Mouse (Mus musculus): Measurements from ENCODE around the gene Tomt.
"Not testable (repeated sequence)": the region's sequence is repeated elsewhere in the genome, so short reads cannot be mapped to it uniquely, and the experiment has no call there.

Tomt gene

DNA sequence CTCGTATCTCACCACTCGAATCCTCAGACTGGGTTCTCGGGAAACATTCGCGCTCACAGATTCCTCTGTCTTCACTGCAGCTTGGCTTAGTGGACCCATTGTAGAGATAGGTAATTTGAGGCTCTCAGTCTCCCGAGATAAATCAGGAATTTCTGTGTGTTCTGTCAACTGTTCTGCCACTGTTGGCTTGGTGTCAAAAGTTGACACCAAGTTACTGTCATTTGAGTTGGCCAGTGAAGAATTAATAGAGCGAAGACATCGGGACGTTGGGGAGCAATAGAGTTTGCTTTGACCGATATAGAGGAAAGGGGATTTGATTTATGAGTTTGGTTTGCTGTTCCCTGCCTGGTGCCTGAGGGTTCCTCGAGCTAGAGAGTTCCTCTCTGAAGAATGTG is at the start of gene Tomt:
Gene Tomt, minus strand, starts transcription at position 73 of the 395 bp plus-strand sequence.
- DNase-seq (ENCODE audit: low read depth, low spot score), result no peak

DNA sequence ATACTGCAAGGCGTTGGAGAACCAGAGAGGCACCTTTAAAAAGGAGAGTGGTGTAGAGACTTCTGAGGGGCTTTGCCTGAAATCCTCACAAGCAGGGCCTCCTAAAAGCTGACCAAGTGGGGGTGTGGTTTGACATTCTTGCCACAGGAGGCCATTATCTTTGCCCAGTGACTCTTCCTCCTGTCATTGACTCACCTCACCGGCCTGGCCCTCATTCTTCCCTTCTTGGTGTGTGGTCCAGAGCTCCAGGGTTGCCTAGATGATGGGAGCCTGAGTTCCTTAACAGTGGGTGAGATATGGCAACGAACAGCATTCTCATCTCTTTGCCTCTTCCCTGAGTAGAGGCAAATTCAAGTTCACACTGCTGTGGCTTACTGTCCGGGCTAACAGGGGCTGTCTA is 49.7 kb upstream of the Tomt start:
- DNase-seq (ENCODE audit: low read depth, low spot score), result no peak

DNA sequence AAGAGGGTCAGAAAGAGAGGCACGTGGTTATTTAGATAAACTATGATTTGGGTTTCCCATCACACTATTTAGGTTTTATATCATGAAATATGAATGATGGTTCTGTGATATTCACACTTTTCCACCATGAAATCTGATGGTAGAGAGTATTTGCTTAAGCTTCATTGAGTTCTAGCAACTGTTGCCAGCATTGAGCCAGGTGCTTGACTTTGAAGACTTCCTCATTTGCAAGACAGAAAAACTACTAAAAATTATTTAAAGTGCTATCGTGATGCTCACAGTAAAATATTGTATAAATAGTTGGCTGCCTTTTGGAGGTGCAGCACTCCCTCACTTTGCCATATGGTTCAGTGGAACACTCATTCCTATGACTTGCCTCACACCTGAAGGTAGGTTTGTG is 49.1 kb upstream of the Tomt start:
- no peak for DNase-seq (ENCODE audit: low read depth, low spot score)

DNA sequence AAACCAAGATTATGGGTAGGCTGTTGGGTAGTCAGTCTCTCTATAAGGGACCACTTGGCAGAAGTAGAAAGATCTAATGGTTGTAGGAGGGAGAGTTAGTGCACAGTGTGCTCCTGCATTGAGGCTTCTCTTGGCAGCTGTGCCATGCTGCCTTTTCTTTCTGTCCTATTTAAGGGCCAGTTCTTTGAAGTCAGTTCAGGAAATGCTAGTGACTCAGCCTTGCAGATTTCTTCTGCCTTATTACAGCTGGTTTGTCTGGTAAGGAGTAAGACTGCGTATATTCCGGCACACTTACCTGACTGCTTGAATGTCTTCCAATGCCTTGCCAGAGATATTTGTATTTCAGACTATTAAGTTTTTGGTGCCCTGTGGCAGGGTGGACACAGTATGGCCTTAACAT is 48.0 kb upstream of the Tomt start:
- no peak for DNase-seq (ENCODE audit: low read depth, low spot score)

DNA sequence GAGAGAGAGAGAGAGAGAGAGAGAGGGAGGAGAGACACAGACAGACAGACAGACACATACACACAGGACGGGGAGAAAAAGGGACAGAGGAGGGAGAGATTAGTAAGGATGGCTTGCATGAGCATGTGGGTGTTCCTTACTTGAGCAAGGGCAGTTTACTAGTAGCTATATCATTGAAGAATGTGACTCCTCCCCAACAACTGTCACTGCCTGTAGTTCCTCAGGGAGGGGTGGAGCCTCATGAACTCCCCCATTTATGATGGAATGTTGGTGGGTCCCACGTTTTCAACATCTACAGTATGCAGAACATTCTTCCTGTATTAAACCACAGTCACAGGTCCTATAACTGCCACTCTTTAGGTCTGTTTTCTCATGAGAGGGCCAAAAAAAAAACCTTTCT is 45.9 kb upstream of the Tomt start:
- no peak for DNase-seq (ENCODE audit: low read depth, low spot score)

DNA sequence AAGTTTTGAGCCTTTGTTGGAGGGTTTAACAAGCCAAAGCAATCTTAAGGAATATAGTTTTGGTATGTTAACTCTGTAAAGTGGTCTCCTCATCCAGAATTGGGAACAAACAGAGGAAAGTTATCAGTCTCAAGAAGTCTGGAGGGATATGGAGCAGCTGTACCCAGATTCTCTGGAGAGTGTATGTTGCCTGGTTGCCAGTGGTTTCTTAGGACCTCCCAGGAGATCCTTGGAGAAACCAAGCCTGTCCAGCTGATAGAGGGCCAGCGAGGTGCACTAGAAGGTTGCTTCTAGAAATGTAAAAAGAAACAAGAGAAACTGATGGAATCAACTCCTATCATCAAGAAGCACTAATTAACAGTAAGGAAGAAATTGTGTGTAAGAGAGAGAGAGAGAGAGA is 45.5 kb upstream of the Tomt start:
- DNase-seq (ENCODE audit: low read depth, low spot score), result no peak

DNA sequence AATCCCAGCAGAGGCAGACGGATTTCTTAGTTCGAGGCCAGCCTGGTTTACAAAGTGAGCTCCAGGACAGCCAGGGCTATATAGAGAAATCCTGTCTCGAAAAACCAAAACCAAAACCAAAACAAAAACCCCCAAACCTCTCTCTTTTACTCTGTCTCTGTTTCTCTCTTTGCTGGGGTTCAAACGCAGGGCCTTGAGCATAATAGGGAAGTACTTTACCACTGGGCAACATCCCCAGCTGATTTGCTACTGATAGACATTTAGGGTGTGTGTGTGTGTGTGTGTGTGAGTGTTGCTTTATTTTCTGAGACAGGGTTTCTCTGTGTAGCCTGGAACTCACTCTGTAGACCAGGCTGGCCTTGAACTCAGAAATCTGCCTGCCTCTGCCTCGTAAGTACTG is 42.8 kb upstream of the Tomt start:
- DNase-seq (ENCODE audit: low read depth, low spot score), result not testable (repeated sequence)

DNA sequence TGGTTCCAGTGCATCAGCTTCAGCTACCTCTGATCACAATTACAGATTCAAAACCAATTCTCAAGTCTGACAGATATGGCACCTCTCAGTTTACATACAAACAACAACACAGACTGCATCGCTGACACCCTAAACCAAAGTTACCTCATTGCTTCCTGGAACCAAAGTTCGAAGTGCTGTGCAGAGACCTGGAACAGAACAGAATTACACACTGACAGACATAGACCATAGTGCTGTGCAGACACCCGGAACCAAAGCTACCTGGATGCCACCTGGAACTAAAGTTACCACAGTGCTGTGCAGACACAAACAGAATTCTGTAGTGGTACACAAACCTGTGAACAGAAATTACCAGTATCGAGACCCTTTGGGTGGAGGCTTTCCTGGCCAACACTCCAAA is 33.6 kb upstream of the Tomt start:
- DNase-seq (ENCODE audit: low read depth, low spot score), result no peak

DNA sequence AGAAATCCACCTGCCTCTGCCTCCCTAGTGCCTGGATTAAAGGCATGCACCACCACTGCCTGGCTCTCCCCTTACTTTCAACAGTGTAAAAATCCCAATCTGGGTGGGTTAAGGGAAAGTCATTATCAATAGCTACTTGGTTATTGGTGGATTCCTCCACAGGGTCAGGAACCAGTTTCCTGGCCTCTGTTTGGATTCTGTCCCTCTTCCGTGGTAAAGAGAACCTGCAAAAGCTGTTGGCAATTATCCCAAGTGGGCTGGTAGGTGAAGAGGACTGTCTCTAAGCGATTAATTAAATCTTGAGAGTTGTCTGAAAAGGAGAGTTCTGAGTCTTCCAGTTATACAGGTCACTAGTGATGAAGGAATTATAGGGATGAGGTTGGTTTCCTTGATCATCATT is 32.2 kb upstream of the Tomt start:
- DNase-seq (ENCODE audit: low read depth, low spot score), result no peak

DNA sequence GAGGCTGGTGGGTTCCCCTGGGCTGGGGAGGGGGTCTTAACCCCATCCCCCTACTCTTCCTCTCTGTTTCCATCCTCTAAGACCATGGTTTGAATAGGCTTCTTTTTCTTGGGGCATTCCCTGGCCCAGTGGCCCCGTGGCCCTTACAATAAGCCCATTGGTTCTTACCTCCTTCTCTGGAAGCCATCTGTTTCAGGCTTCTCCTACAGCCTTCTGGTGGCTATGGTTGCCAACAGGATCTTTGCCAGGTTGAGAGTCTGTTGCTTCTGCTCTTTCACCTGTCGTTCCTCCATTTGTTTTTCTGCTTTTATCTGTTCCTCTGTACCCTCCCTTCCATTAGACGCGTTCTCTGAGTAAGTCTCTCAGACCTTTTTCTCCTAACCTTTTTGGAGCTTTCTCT is 31.4 kb upstream of the Tomt start:
- no peak for DNase-seq (ENCODE audit: low read depth, low spot score)

DNA sequence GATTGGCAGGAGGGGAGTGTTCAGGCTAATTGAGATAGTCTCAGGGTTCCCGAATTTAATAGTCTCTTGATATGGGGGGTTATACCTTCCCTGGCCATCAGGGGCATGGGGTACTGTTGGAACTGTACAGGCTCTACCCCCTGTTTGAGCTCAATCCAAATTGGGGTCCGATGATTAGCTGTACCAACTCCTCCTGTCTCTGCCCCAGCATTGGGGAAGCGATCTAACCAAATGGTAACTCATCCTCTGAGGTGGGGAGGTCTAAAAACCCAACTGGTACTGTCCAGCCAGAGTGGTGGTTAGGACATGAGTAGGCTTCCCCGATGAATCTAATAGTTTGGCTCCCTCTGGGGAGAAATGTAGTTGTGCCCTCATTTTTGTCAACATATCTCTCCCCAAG is 30.8 kb upstream of the Tomt start:
- no peak for DNase-seq (ENCODE audit: low read depth, low spot score)

DNA sequence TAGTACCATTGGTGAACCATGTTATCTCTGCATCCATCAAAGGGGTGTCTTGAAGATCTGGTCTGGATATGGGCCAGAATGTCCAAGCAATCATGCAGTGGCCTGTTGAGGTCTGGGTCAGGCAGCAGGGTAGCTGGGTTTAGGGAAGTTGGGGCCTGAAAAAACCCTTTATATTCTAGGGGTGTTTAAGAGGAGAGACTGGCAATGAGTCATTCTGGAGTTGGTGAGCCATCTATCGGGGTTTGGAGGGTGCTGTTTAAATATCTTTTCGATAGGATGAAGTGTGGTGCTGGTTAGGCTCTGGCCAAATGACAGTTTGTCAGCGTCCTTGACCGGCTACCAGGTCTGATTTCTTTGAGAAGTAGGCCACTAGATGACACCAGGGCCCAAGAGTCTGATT is 29.8 kb upstream of the Tomt start:
- no peak for DNase-seq (ENCODE audit: low read depth, low spot score)

DNA sequence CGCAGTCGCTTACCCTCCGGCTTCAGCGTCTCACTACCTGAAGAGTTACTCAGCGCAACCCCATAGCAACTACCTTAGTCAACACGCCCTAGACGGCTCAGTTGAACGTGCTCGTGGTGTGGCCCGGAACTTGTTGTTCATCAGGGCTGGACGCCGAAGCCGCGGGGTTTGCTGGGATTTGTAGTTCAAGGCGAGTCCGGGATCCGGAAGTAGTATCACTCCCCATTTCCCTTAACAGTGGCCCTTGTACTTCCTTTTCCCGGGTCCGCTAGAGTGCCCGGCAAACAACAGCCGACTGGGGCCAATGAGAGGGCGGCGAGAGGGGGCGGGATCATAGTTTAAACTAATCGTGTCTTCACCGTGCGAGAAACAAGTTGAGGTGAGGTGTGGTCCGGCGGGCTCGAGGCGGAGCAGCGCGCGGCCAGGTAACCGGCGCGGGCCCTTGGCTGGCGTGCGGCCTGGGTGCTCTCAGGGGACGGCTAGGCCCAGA is 27.6 kb upstream of the Tomt start, which contains the start of the genes Lrrc51 and Numa1:
Gene Lrrc51, minus strand, starts transcription at position 145 of the 490 bp plus-strand sequence.
Gene Numa1, plus strand, starts transcription at position 361 of the 490 bp plus-strand sequence.
- peak; percentile 92 for DNase-seq (ENCODE audit: low read depth, low spot score)

DNA sequence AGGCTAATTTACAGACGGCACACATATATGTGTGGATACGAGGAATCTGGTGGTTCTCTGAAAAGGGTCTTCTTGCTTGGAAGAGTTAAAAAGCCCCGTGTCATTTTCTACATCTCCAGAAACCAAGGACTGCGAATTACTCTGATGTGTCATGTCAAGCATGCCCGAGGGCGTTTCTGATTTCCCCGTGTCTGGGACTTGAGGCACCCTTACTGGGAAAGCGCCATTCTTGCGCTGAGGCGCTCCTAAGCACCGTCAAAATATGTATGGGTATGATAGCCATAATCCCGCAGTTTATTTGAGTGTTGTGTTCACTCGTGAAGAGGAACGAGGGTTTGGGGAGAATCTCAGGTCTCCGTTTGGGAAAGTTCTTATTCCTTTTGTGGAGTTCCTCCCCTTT is 27.1 kb upstream of the Tomt start:
- no peak for DNase-seq (ENCODE audit: low read depth, low spot score)

DNA sequence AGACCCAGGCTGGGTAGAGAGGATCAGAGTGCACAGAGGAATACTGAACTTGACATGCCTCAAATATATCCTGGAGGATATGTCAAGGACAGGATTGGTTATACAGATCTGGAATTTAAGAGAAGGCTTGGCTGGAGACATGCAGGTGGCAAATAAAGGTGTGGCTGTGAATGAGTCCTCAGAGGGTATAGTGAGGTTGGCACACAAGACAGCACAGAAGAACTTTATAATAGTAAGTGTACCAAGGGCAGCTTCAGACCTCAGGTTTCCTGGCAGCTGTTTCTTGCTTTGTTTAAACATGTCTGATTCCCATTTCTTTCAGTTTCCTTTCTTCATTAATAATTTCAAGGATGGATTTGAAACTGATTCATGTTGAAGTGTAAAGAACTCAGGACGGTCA is 26.4 kb upstream of the Tomt start:
- DNase-seq (ENCODE audit: low read depth, low spot score), result no peak

DNA sequence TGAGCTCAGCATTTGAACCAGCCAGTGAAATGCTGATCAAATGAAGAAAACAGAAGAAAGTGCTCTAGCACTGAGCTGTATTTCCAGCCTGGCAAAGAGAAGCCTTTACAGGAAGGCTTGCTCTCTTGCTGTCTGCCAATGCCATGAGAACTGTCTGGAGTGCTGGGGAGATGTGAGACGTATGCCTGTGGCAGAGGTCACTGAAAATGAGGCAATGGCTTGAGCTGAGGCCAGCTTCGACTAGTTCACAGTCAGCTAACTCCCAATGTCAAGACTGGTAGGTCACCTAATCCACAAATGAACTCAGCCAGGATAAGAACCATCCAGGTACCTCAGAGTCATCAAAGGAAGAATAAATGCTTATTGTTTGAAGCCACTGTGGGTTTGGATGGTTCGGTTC is 21.9 kb upstream of the Tomt start:
- DNase-seq (ENCODE audit: low read depth, low spot score), result no peak

DNA sequence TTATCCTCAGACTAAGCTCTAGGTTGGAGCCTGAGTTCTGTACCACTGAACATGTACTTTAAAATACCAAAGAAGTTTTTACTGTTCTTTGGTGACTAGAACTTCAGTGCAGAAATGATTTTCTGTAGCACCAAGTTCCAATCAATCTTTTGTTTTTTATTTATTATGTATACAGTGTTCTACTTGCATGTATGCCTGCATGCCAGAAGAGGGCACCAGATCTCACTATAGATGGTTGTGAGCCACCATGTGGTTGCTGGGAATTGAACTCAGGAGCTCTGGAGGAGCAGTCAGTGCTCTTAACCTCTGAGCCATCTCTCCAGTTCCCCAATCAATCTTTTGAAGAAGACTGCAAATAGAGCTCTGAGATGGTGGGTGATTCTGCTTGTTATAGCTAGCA is 19.7 kb upstream of the Tomt start:
- DNase-seq (ENCODE audit: low read depth, low spot score), result not testable (repeated sequence)

DNA sequence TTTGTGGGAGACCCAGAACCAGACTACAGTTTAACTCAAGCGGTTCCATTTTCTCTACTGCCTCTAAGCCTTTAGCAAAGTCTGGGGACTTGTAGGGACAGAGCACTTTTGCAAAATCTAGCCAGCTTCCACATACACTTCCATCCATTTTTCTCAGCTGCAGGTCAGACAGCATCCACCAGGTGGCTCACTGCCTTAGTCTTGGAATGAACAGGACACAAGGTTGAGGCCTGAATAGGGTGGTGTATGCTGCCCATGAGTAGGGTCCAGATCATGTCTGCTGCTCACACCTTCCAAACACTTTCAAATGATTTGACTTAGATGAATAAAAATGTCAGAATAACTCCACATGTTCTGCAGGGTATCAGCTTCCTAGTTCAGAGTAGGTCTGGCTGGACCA is 11.9 kb upstream of the Tomt start:
- no peak for DNase-seq (ENCODE audit: low read depth, low spot score)

DNA sequence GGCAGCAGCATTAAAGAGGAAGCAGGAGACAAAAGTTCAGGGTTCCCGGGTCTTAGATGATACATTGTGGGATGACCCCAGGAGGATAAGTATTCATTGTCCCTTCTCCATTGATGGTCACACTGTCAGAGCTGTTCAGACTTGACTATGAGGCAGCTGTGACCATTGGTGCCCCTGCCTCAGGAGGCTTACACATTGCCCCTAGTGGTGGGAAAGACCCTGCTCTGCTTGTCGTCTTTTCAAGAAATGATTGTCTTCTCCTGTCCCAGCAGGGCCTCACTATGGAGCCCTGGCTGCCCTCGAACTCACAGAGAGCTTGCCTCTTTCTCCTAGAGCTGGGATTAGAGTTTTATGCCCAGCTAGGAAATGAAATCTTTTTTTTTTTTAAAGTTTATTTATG is 5.8 kb upstream of the Tomt start:
- no peak for DNase-seq (ENCODE audit: low read depth, low spot score)

DNA sequence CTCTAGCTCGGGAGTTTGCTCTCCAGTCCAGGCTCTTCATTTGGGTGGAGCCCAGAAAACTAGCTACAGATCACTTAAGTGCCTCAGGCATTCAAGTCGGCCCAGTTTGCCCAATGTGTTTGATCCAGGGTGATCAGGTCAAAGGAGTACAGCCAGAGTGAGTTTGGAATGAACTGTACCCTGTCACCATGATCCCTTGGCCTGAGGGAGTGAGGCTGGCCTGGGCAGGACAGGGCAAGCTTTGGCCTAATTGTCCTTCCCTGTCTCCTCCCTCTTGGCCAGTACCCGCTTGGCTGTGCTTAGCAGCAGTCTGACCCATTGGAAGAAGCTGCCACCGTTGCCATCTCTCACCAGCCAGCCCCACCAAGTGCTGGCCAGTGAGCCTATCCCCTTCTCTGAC is 4.0 kb upstream of the Tomt start:
- no peak for DNase-seq (ENCODE audit: low read depth, low spot score)

DNA sequence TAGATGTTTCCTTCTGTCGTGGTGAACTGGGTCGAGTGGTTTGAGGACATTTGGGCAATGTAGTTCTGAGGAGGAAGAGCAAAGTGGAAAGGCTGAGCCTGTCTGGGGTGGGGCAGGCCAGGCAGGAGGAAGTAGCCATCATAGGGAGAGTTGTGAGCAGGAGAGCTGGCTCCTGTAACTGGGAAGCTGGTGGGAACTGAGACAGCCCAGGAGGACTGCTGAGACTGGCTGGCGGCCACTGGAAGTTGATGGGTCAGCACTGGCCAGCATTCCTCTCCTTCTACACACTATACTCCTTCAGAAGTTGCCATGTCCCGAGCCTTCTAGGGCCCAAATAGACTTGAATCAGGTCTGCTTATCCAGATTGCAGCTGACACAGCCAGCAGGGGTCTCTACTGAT is 2.2 kb upstream of the Tomt start:
- no peak for DNase-seq (ENCODE audit: low read depth, low spot score)

DNA sequence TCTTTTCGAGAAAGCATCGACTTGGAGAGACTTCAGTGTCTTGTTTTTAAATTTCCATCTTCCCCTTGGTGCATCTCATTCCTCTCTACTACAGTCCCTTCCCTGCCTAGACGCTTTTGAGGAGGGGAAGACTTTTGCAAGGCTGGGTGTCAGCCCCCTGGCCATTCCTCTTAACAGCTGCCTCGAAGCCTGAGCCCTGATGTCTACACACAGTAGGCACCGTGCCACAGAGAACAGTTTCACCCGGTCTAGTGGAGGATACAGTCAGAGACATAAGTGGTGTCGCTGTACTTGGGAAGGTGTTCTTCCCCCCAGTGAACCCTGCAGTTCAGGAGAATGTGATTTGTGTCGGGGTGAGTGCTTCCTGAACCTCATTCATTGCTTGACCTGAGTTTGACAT is 537 bp upstream of the Tomt start:
- DNase-seq (ENCODE audit: low read depth, low spot score), result no peak

DNA sequence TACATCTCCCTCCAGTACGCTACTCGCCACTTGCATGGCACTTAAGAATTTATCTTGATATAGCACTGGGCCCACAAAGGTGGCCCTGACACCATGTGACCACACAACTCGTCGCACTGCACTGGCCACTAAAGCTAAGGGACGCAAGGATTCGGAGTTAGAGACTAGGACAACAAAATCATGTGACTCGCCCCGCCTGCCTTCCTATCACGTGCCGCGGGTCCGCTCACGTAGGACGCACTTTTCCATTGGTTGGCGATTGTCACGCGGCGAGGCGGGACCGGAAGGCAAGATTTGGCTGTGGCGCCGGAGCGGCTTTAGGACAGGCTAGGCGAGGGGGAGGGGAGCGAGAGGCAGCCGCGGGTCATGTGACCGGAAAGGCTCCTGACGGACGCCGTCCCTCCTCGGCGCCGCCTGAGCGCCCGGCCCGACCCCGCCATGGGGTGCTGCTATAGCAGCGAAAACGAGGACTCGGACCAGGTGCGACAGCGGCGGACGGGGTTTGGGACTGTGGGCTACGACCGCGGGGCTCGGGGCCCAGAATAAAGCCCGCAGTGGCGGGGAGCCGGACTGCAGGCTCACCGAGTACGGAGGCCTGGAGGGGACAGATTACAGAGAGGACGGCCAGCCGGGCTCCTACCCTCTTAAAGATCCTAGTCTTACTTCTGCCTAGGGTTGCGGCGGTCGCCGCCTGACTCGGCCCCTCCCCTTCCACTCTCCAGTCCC is 435 bp downstream of the Tomt start, which contains the start of gene Lamtor1:
Gene Lamtor1, plus strand, starts transcription at position 344 of the 726 bp plus-strand sequence.
- DNase-seq (ENCODE audit: low read depth, low spot score), result peak; percentile 98

DNA sequence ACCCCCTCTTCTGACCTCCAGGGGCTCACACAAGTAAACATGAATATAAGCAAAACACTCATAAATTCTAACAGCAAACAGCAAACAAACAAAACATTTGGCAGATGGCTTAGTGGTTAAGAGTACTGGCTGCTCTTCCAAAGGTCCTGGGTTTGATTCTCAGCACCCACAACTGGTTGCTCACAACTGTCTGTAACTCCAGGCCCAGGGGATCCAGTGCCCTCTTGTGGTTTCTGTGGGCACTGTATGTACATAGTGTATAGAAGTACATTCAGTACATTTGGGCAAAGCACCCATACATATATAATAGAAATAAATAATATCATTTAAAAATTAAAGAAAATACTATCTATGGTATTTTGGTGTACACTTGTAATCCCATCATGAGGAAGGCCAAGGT is 3.3 kb downstream of the Tomt start:
- no peak for DNase-seq (ENCODE audit: low read depth, low spot score)
